Mouse (Mus musculus) neural tube, embryonic 14.5 days (tissue): ENCODE data around the gene Fbxo8. TPM values are rescaled to one million over a fixed set of nuclear protein-coding genes. Genes with fewer than 3 reads are reported as not detected.

Source experiments
- ATAC-seq: fragments of 200-750 bp; cut with Nextera tagmentation; 2 replicates; pipeline ENCODE4 v1.8.0; 2017; ENCODE audit warnings: low read depth, mild to moderate bottlenecking, moderate TSS enrichment, moderate library complexity
- H3K27ac ChIP-seq: fragments of 300-500 bp; sonication (generic); 2 replicates; pipeline ENCODE4 v1.5.1; 2014; ENCODE audit warnings: low read depth, mild to moderate bottlenecking, control low read depth, low read length, moderate library complexity, mixed read lengths
- H3K27me3 ChIP-seq: fragments of 300-500 bp; sonication (generic); 2 replicates; pipeline ENCODE4 v1.6.1; 2014; ENCODE audit warnings: low read length; ENCODE audit not compliant: control insufficient read depth, insufficient read depth
- H3K36me3 ChIP-seq: fragments of 300-500 bp; sonication (generic); 2 replicates; pipeline ENCODE4 v1.6.1; 2014; ENCODE audit warnings: low read length, mixed read lengths; ENCODE audit not compliant: control insufficient read depth, insufficient read depth
- H3K4me1 ChIP-seq: fragments of 300-500 bp; sonication (generic); 2 replicates; pipeline ENCODE4 v1.6.1; 2014; ENCODE audit warnings: low read length; ENCODE audit not compliant: control insufficient read depth, insufficient read depth
- H3K4me2 ChIP-seq: fragments of 300-500 bp; sonication (generic); 2 replicates; pipeline ENCODE4 v1.6.1; 2014; ENCODE audit warnings: mild to moderate bottlenecking, low read depth, low read length, control low read depth
- H3K4me3 ChIP-seq: fragments of 300-500 bp; sonication (generic); 2 replicates; pipeline ENCODE4 v1.5.1; 2014; ENCODE audit warnings: low read depth, low read length, control low read depth, mixed read lengths
- H3K9ac ChIP-seq: fragments of 300-500 bp; sonication (generic); replicated peaks from 2 replicates; pipeline ENCODE4 v1.6.1; 2014; ENCODE audit warnings: low read depth, mild to moderate bottlenecking, control low read depth, low read length, mixed read lengths
- H3K9me3 ChIP-seq: fragments of 300-500 bp; sonication (generic); 2 replicates; pipeline ENCODE4 v1.6.1; 2016; ENCODE audit warnings: low read length; ENCODE audit not compliant: control insufficient read depth
- WGBS: fragments of 180-500 bp; shearing (Covaris S2); extraction: QIAGEN DNeasy Blood & Tissue Kit; methylation state at CpG from one replicate; pipeline ENCODE4 v1.1.7; 2014; 5-methylcytosine and 5-hydroxymethylcytosine counted together
- polyA plus RNA-seq: library from polyadenylated mRNA; unstranded; fragments of >200 nt; fragmentation: Nextera tagmentation; extraction: Ambion mirVana; gene quantifications from 2 replicates; pipeline ENCODE4 v1.2.1, GENCODE M21; 2014

Gene Fbxo8
- polyA plus RNA-seq, 1 experiment from 2014 or later = 55.0 TPM

- 95% methylated on average over 7 of the region's 7 CpGs for WGBS
- Histone ChIP-seq H3K4me1 (no peaks in the 10 kb centered on the region), H3K36me3 (peaks cover 32% of the 10 kb centered on the region), H3K9me3 (no peaks in the 10 kb centered on the region), H3K4me3 (no peak overlapping the region), H3K27me3 (no peaks in the 10 kb centered on the region), H3K4me2 (no peak overlapping the region), H3K27ac (no peak overlapping the region), H3K9ac (no peak overlapping the region)
- ATAC-seq = no peak
Observed at GRCm38 (mm10) chr8:56540706-56541105, 10.2 kb upstream of the Fbxo8 start.

- no peaks in the 10 kb centered on the region for H3K9me3 ChIP-seq
- no peak overlapping the region for H3K9ac ChIP-seq
- H3K4me1 ChIP-seq = peaks cover 8% of the 10 kb centered on the region; the same call in 1 of the 2 replicates
- no peak for ATAC-seq
- no peak overlapping the region for H3K4me2 ChIP-seq
- peaks cover 10% of the 10 kb centered on the region; the same call in 1 of the 2 replicates for H3K36me3 ChIP-seq
- H3K27ac ChIP-seq = no peak overlapping the region
- no peak overlapping the region for H3K4me3 ChIP-seq
- H3K27me3 ChIP-seq = no peaks in the 10 kb centered on the region
- WGBS = 98% methylated on average over 2 of the region's 2 CpGs
Observed at GRCm38 (mm10) chr8:56547866-56548265, 3.0 kb upstream of the Fbxo8 start.

- H3K4me3 ChIP-seq = peak overlapping the region; percentile 54
- ATAC-seq = peak; percentile 97
- peak overlapping the region; percentile 74 for H3K4me2 ChIP-seq
- under 1% methylated on average over 28 of the region's 28 CpGs for WGBS
- H3K27me3 ChIP-seq = no peaks in the 10 kb centered on the region
- H3K9ac ChIP-seq = peak overlapping the region; percentile 65
- H3K27ac ChIP-seq = peak overlapping the region; percentile 83
- no peaks in the 10 kb centered on the region for H3K36me3 ChIP-seq
- H3K9me3 ChIP-seq = no peaks in the 10 kb centered on the region
- H3K4me1 ChIP-seq = peaks cover 8% of the 10 kb centered on the region; the same call in 1 of the 2 replicates
Observed at GRCm38 (mm10) chr8:56551361-56551852, 517 bp downstream of the Fbxo8 start.

- Histone ChIP-seq H3K27me3 (no peaks in the 10 kb centered on the region), H3K9me3 (no peaks in the 10 kb centered on the region), H3K36me3 (no peaks in the 10 kb centered on the region), H3K9ac (peak overlapping the region; percentile 65; the same call in 1 of the 2 replicates), H3K4me1 (peaks cover 8% of the 10 kb centered on the region; the same call in 1 of the 2 replicates), H3K4me3 (peak overlapping the region; percentile 54), H3K27ac (no peak overlapping the region), H3K4me2 (peak overlapping the region; percentile 74)
- 31% methylated on average over 10 of the region's 10 CpGs for WGBS
- ATAC-seq = no peak
Observed at GRCm38 (mm10) chr8:56552045-56552444, 1.2 kb downstream of the Fbxo8 start.

GRCm38 (mm10) chr8:56552551-56553103, 1.7 kb downstream of the Fbxo8 start:
- ATAC-seq = no peak

GRCm38 (mm10) chr8:56564399-56565047, 13.6 kb downstream of the Fbxo8 start:
- Histone ChIP-seq H3K27me3 (no peaks in the 10 kb centered on the region), H3K9me3 (no peaks in the 10 kb centered on the region), H3K27ac (no peak overlapping the region), H3K9ac (no peak overlapping the region), H3K4me2 (no peak overlapping the region), H3K36me3 (no peaks in the 10 kb centered on the region), H3K4me1 (no peaks in the 10 kb centered on the region), H3K4me3 (no peak overlapping the region)
- WGBS = 82% methylated on average over 4 of the region's 4 CpGs
- ATAC-seq = no peak

More at GRCm38 (mm10) chr8:56552551-56553103, 1.7 kb downstream of the Fbxo8 start:
- Histone ChIP-seq H3K27ac (no peak overlapping the region), H3K4me3 (no peak overlapping the region), H3K36me3 (no peaks in the 10 kb centered on the region), H3K27me3 (no peaks in the 10 kb centered on the region), H3K4me2 (no peak overlapping the region), H3K9ac (no peak overlapping the region), H3K9me3 (no peaks in the 10 kb centered on the region), H3K4me1 (peaks cover 8% of the 10 kb centered on the region; the same call in 1 of the 2 replicates)
- WGBS = 77% methylated on average over 5 of the region's 5 CpGs

GRCm38 (mm10) chr8:56566856-56567255, 16.0 kb downstream of the Fbxo8 start:
- no peaks in the 10 kb centered on the region for H3K9me3 ChIP-seq
- no peak for ATAC-seq
- H3K27me3 ChIP-seq = no peaks in the 10 kb centered on the region
- no peak overlapping the region for H3K9ac ChIP-seq
- H3K4me3 ChIP-seq = no peak overlapping the region
- no peaks in the 10 kb centered on the region for H3K4me1 ChIP-seq
- H3K27ac ChIP-seq = no peak overlapping the region
- H3K4me2 ChIP-seq = no peak overlapping the region
- H3K36me3 ChIP-seq = no peaks in the 10 kb centered on the region
- 95% methylated on average over 9 of the region's 9 CpGs for WGBS

GRCm38 (mm10) chr8:56580918-56581317, 30.0 kb downstream of the Fbxo8 start:
- no peaks in the 10 kb centered on the region for H3K4me1 ChIP-seq
- 85% methylated on average over 4 of the region's 4 CpGs for WGBS
- H3K9ac ChIP-seq = no peak overlapping the region
- ATAC-seq = no peak
- H3K36me3 ChIP-seq = no peaks in the 10 kb centered on the region
- H3K4me3 ChIP-seq = no peak overlapping the region
- H3K4me2 ChIP-seq = no peak overlapping the region
- no peaks in the 10 kb centered on the region for H3K27me3 ChIP-seq
- H3K27ac ChIP-seq = no peak overlapping the region
- H3K9me3 ChIP-seq = no peaks in the 10 kb centered on the region

GRCm38 (mm10) chr8:56582841-56583240, 32.0 kb downstream of the Fbxo8 start:
- Histone ChIP-seq H3K9ac (no peak overlapping the region), H3K36me3 (no peaks in the 10 kb centered on the region), H3K27ac (no peak overlapping the region), H3K4me3 (no peak overlapping the region), H3K4me1 (no peaks in the 10 kb centered on the region), H3K4me2 (no peak overlapping the region), H3K9me3 (no peaks in the 10 kb centered on the region), H3K27me3 (no peaks in the 10 kb centered on the region)
- ATAC-seq = peak; percentile 41; the same call in 1 of the 2 replicates
